Mouse (Mus musculus) spleen, adult 2 months (tissue): ENCODE measurements around the gene Fitm2. TPM values are rescaled to one million over a fixed set of nuclear protein-coding genes. Genes with fewer than 3 reads are reported as not detected.

Experiments used
- DNase-seq, 2 experiments: peaks; one replicate each; pipeline versions ENCODE4 v3.0.0 to v3.0.0-alpha.2; 2012 to 2021; ENCODE audit warnings: low spot score in 2 of 2, low read depth in 1 of 2
- H3K27ac ChIP-seq: fragments of 200-500 bp; 2 replicates; pipeline ENCODE4 v1.5.1; 2012; ENCODE audit warnings: low read length, inconsistent platforms; ENCODE audit not compliant: insufficient read depth
- H3K27me3 ChIP-seq: fragments of 200-500 bp; 2 replicates; pipeline ENCODE4 v1.6.1; 2012; ENCODE audit warnings: mild to moderate bottlenecking, moderate library complexity, low read length, inconsistent platforms; ENCODE audit not compliant: control insufficient read depth, insufficient read depth
- H3K36me3 ChIP-seq: fragments of 200-500 bp; 2 replicates; pipeline ENCODE4 v1.6.1; 2012; ENCODE audit warnings: mild to moderate bottlenecking, low read length, inconsistent platforms; ENCODE audit not compliant: control insufficient read depth, insufficient read depth
- H3K4me1 ChIP-seq: fragments of 200-500 bp; 2 replicates; pipeline ENCODE4 v1.6.1; 2011; ENCODE audit warnings: inconsistent platforms; ENCODE audit not compliant: control insufficient read depth, insufficient read depth, insufficient read length
- H3K4me3 ChIP-seq: fragments of 200-500 bp; 2 replicates; pipeline ENCODE4 v1.5.1; 2011; ENCODE audit warnings: mild to moderate bottlenecking, inconsistent platforms; ENCODE audit not compliant: insufficient read depth, insufficient read length; ENCODE audit errors: extremely low read depth
- CTCF ChIP-seq: fragments of 200-500 bp; IDR thresholded peaks from 2 replicates; pipeline ENCODE4 v1.5.1; 2011; ENCODE audit warnings: mild to moderate bottlenecking, inconsistent platforms; ENCODE audit not compliant: insufficient read depth, insufficient read length, insufficient replicate concordance; ENCODE audit errors: extremely low read depth
- POLR2A ChIP-seq: fragments of 200-500 bp; IDR thresholded peaks from 2 replicates; pipeline ENCODE4 v1.6.1; 2011; ENCODE audit warnings: low read depth, low read length, inconsistent platforms
- WGBS: fragments of 180-500 bp; shearing (Covaris S2); methylation state at CpG from one replicate; pipeline ENCODE4 v1.1.7; 2018; 5-methylcytosine and 5-hydroxymethylcytosine counted together
- polyA plus RNA-seq: library from polyadenylated mRNA; depleted of rRNA; stranded (reverse); fragments of >200 nt; gene quantifications from 2 replicates; pipeline ENCODE4 v1.2.3, GENCODE M21; 2012; rRNA removed

The Fitm2 gene
- polyA plus RNA-seq, 1 experiment, result 3.7 TPM

DNA sequence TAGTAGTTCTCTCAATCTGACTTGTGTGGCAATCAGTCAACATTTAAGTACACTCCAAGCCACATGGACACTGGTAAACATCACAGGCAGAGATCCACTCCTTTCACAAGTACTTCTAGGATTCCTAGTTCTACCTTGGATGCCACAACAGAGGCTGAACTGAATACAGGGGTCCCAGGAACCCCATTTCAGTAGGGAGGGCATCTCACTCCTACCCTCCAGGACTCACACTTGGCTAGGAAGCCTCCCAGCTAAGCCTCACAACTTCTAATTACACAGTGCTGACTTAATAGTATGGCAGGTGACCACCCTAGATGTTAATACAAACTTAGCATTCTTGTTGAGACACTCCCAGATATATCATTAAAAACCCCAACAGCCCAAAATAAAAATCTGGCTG, 54.6 kb downstream of the Fitm2 start:
- no peak for DNase-seq
- Histone ChIP-seq H3K4me1 (peaks cover 16% of the 10 kb centered on the region; the same call in 1 of the 2 replicates), H3K27me3 (no peaks in the 10 kb centered on the region), H3K36me3 (peaks cover 8% of the 10 kb centered on the region), H3K4me3 (no peak overlapping the region), H3K27ac (no peak overlapping the region)
- no peak for TF ChIP-seq CTCF
- no peak for TF ChIP-seq POLR2A

DNA sequence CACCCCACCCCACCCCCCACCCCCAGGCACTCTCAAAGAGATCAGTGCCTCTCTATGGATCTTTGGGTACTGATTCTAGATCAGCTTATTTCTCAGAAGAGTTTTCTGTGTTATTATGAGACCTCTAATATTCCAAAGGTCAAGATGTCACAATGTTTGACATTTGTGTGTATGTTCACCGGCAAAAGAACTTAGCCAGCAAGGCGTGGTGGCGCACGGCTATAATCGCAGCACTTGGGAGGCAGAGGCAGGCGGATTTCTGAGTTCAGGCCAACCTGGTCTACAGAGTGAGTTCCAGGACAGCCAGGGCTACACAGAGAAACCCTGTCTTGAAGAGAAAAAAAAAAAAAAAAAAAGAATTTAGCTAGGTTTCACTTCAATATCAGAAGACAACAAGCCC, 55.4 kb downstream of the Fitm2 start:
- peaks cover 16% of the 10 kb centered on the region; the same call in 1 of the 2 replicates for H3K4me1 ChIP-seq
- DNase-seq, result no peak
- H3K36me3 ChIP-seq, result peaks cover 9% of the 10 kb centered on the region
- no peaks in the 10 kb centered on the region for H3K27me3 ChIP-seq
- no peak overlapping the region for H3K4me3 ChIP-seq
- WGBS, result 92% methylated on average over 6 of the region's 6 CpGs
- TF ChIP-seq CTCF, result no peak
- TF ChIP-seq POLR2A, result no peak
- H3K27ac ChIP-seq, result no peak overlapping the region

Other genes with a start within 250 kb of the Fitm2 start
- 2.9 and 4.3 TPM in 2 replicates for gene Jph2, start 74.6 kb downstream of the Fitm2 start, polyA plus RNA-seq
- gene Oser1, start 47.9 kb downstream of the Fitm2 start, polyA plus RNA-seq, result 8.3 and 9.0 TPM in 2 replicates
- 0.14 and 0.19 TPM in 2 replicates for gene Gdap1l1, start 34.2 kb downstream of the Fitm2 start, polyA plus RNA-seq
- not detected in 2 replicates for gene R3hdml, start 19.7 kb upstream of the Fitm2 start, polyA plus RNA-seq
- gene Hnf4a, start 34.2 kb upstream of the Fitm2 start, polyA plus RNA-seq, result 0.22 and 0.59 TPM in 2 replicates
- 57.9 and 67.7 TPM in 2 replicates for gene Ttpal, start 129.7 kb upstream of the Fitm2 start, polyA plus RNA-seq
- 400 and 443 TPM in 2 replicates for gene Serinc3, start 172.5 kb upstream of the Fitm2 start, polyA plus RNA-seq
- 138 and 179 TPM in 2 replicates for gene Pkig, start 185.8 kb upstream of the Fitm2 start, polyA plus RNA-seq